Mouse (Mus musculus) hindbrain, embryonic 15.5 days (tissue): ENCODE results near the gene Ptprs. TPM values are rescaled to one million over a fixed set of nuclear protein-coding genes. Genes with fewer than 3 reads are reported as not detected.

Experiments used
- ATAC-seq: fragments of 200-750 bp; cut with Nextera tagmentation; 2 replicates; pipeline ENCODE4 v1.8.0; 2017; ENCODE audit warnings: low read depth, moderate number of reproducible peaks, moderate TSS enrichment; ENCODE audit not compliant: low FRiP score
- H3K27ac ChIP-seq: fragments of 300-500 bp; sonication (generic); replicated peaks from 2 replicates; pipeline ENCODE4 v1.5.1; 2015; ENCODE audit warnings: mild to moderate bottlenecking, inconsistent platforms
- H3K27me3 ChIP-seq: fragments of 300-500 bp; sonication (generic); 2 replicates; pipeline ENCODE4 v1.6.1; 2015; ENCODE audit warnings: control low read depth, inconsistent platforms
- H3K36me3 ChIP-seq: fragments of 300-500 bp; sonication (generic); 2 replicates; pipeline ENCODE4 v1.6.1; 2015; ENCODE audit warnings: control low read depth, inconsistent platforms
- H3K4me1 ChIP-seq: fragments of 300-500 bp; sonication (generic); replicated peaks from 2 replicates; pipeline ENCODE4 v1.6.1; 2015; ENCODE audit warnings: control low read depth, inconsistent platforms
- H3K4me2 ChIP-seq: fragments of 300-500 bp; sonication (generic); 2 replicates; pipeline ENCODE4 v1.6.1; 2015; ENCODE audit warnings: moderate library complexity, mild to moderate bottlenecking, inconsistent platforms
- H3K4me3 ChIP-seq: fragments of 300-500 bp; sonication (generic); 2 replicates; pipeline ENCODE4 v1.5.1; 2015; ENCODE audit warnings: mild to moderate bottlenecking, inconsistent platforms
- H3K9ac ChIP-seq: fragments of 300-500 bp; sonication (generic); 2 replicates; pipeline ENCODE4 v1.6.1; 2015; ENCODE audit warnings: inconsistent platforms
- H3K9me3 ChIP-seq: fragments of 300-500 bp; sonication (generic); 2 replicates; pipeline ENCODE4 v1.6.1; 2016; ENCODE audit warnings: control low read depth, inconsistent platforms
- WGBS: fragments of 180-500 bp; shearing (Covaris S2); methylation state at CpG from one replicate; pipeline ENCODE4 v1.1.7; 2015; 5-methylcytosine and 5-hydroxymethylcytosine counted together
- polyA plus RNA-seq: library from polyadenylated mRNA; unstranded; fragments of >200 nt; fragmentation: Nextera tagmentation; extraction: Ambion mirVana; gene quantifications from 2 replicates; pipeline ENCODE4 v1.2.1, GENCODE M21; 2015

Gene Ptprs
- polyA plus RNA-seq, 1 experiment from 2014 or later, result 302 TPM

GRCm38 (mm10) chr17:56487441-56487888, 11.2 kb upstream of the Ptprs start:
- peak; percentile 82 for ATAC-seq
- WGBS, result 4% methylated on average over 8 of the region's 16 CpGs
- no peak overlapping the region for H3K9ac ChIP-seq
- peak overlapping the region; percentile 81 for H3K27ac ChIP-seq
- no peaks in the 10 kb centered on the region for H3K9me3 ChIP-seq
- no peaks in the 10 kb centered on the region for H3K36me3 ChIP-seq
- peak overlapping the region; percentile 20 for H3K4me2 ChIP-seq
- H3K4me1 ChIP-seq, result peaks cover 28% of the 10 kb centered on the region
- no peak overlapping the region for H3K4me3 ChIP-seq
- H3K27me3 ChIP-seq, result no peaks in the 10 kb centered on the region

- 83% methylated on average over 9 of the region's 9 CpGs for WGBS
- Histone ChIP-seq H3K36me3 (no peaks in the 10 kb centered on the region), H3K9ac (no peak overlapping the region), H3K4me3 (no peak overlapping the region), H3K27me3 (no peaks in the 10 kb centered on the region), H3K27ac (no peak overlapping the region), H3K4me2 (no peak overlapping the region), H3K9me3 (no peaks in the 10 kb centered on the region), H3K4me1 (peaks cover 28% of the 10 kb centered on the region)
- no peak for ATAC-seq
Measured at GRCm38 (mm10) chr17:56485926-56486325, 9.6 kb upstream of the Ptprs start.

GRCm38 (mm10) chr17:56485118-56485517, 8.8 kb upstream of the Ptprs start:
- Histone ChIP-seq H3K4me1 (peaks cover 28% of the 10 kb centered on the region), H3K27ac (no peak overlapping the region), H3K9ac (no peak overlapping the region), H3K4me2 (no peak overlapping the region), H3K9me3 (no peaks in the 10 kb centered on the region), H3K36me3 (no peaks in the 10 kb centered on the region), H3K27me3 (no peaks in the 10 kb centered on the region), H3K4me3 (no peak overlapping the region)
- 49% methylated on average over 9 of the region's 9 CpGs for WGBS
- no peak for ATAC-seq

- Histone ChIP-seq H3K27me3 (no peaks in the 10 kb centered on the region), H3K27ac (no peak overlapping the region), H3K4me1 (peaks cover 15% of the 10 kb centered on the region), H3K9ac (no peak overlapping the region), H3K36me3 (no peaks in the 10 kb centered on the region), H3K4me2 (no peak overlapping the region), H3K9me3 (no peaks in the 10 kb centered on the region), H3K4me3 (no peak overlapping the region)
- WGBS, result 100% methylated on average over 1 of the region's 1 CpGs
- no peak for ATAC-seq
Measured at GRCm38 (mm10) chr17:56482671-56483070, 6.4 kb upstream of the Ptprs start.

GRCm38 (mm10) chr17:56479358-56479757, 3.1 kb upstream of the Ptprs start:
- no peaks in the 10 kb centered on the region for H3K27me3 ChIP-seq
- H3K4me2 ChIP-seq, result no peak overlapping the region
- H3K36me3 ChIP-seq, result no peaks in the 10 kb centered on the region
- peaks cover 3% of the 10 kb centered on the region; the same call in 1 of the 2 replicates for H3K4me1 ChIP-seq
- H3K9ac ChIP-seq, result no peak overlapping the region
- ATAC-seq, result no peak
- no peak overlapping the region for H3K27ac ChIP-seq
- WGBS, result 12% methylated on average over 6 of the region's 6 CpGs
- no peak overlapping the region for H3K4me3 ChIP-seq
- H3K9me3 ChIP-seq, result no peaks in the 10 kb centered on the region

GRCm38 (mm10) chr17:56478191-56478611, 1.9 kb upstream of the Ptprs start:
- Histone ChIP-seq H3K4me1 (peaks cover 14% of the 10 kb centered on the region), H3K36me3 (no peaks in the 10 kb centered on the region), H3K4me3 (no peak overlapping the region), H3K9ac (no peak overlapping the region), H3K27me3 (no peaks in the 10 kb centered on the region), H3K27ac (no peak overlapping the region), H3K4me2 (no peak overlapping the region), H3K9me3 (no peaks in the 10 kb centered on the region)
- ATAC-seq, result no peak
- WGBS, result 70% methylated on average over 11 of the region's 11 CpGs

- H3K4me1 ChIP-seq, result peaks cover 23% of the 10 kb centered on the region
- WGBS, result 77% methylated on average over 19 of the region's 19 CpGs
- H3K9ac ChIP-seq, result no peak overlapping the region
- no peak overlapping the region for H3K27ac ChIP-seq
- no peak overlapping the region for H3K4me2 ChIP-seq
- ATAC-seq, result no peak
- no peaks in the 10 kb centered on the region for H3K9me3 ChIP-seq
- no peak overlapping the region for H3K4me3 ChIP-seq
- H3K36me3 ChIP-seq, result no peaks in the 10 kb centered on the region
- no peaks in the 10 kb centered on the region for H3K27me3 ChIP-seq
Measured at GRCm38 (mm10) chr17:56477191-56477818, 1.0 kb upstream of the Ptprs start.

GRCm38 (mm10) chr17:56475584-56476401, 490 bp downstream of the Ptprs start:
- under 1% methylated on average over 57 of the region's 66 CpGs for WGBS
- Histone ChIP-seq H3K27me3 (no peaks in the 10 kb centered on the region), H3K4me2 (peak overlapping the region; percentile 98), H3K27ac (peak overlapping the region; percentile 92), H3K4me3 (peak overlapping the region; percentile 88), H3K4me1 (peaks cover 38% of the 10 kb centered on the region), H3K9ac (peak overlapping the region; percentile 99), H3K9me3 (no peaks in the 10 kb centered on the region), H3K36me3 (no peaks in the 10 kb centered on the region)
- peak; percentile 49 for ATAC-seq

- H3K4me1 ChIP-seq, result peaks cover 46% of the 10 kb centered on the region
- H3K9me3 ChIP-seq, result no peaks in the 10 kb centered on the region
- peak overlapping the region; percentile 98 for H3K4me2 ChIP-seq
- H3K27ac ChIP-seq, result peak overlapping the region; percentile 92
- H3K9ac ChIP-seq, result peak overlapping the region; percentile 99
- no peaks in the 10 kb centered on the region for H3K27me3 ChIP-seq
- WGBS, result under 1% methylated on average over 24 of the region's 24 CpGs
- peak; percentile 11; the same call in 1 of the 2 replicates for ATAC-seq
- H3K36me3 ChIP-seq, result no peaks in the 10 kb centered on the region
- peak overlapping the region; percentile 88 for H3K4me3 ChIP-seq
Measured at GRCm38 (mm10) chr17:56474831-56475581, 1.3 kb downstream of the Ptprs start.

- ATAC-seq, result no peak
- Histone ChIP-seq H3K4me2 (peak overlapping the region; percentile 98), H3K4me1 (peaks cover 53% of the 10 kb centered on the region), H3K9ac (peak overlapping the region; percentile 99), H3K4me3 (peak overlapping the region; percentile 88), H3K27me3 (no peaks in the 10 kb centered on the region), H3K9me3 (no peaks in the 10 kb centered on the region), H3K36me3 (no peaks in the 10 kb centered on the region), H3K27ac (peak overlapping the region; percentile 92)
- WGBS, result 2% methylated on average over 32 of the region's 32 CpGs
Measured at GRCm38 (mm10) chr17:56474311-56474830, 1.9 kb downstream of the Ptprs start.

GRCm38 (mm10) chr17:56473611-56473905, 2.7 kb downstream of the Ptprs start:
- Histone ChIP-seq H3K9ac (peak overlapping the region; percentile 99), H3K4me2 (peak overlapping the region; percentile 98), H3K4me3 (peak overlapping the region; percentile 88), H3K4me1 (peaks cover 61% of the 10 kb centered on the region), H3K27me3 (no peaks in the 10 kb centered on the region), H3K27ac (peak overlapping the region; percentile 92), H3K36me3 (no peaks in the 10 kb centered on the region), H3K9me3 (no peaks in the 10 kb centered on the region)
- 6% methylated on average over 11 of the region's 11 CpGs for WGBS
- no peak for ATAC-seq
